Mouse (Mus musculus): Measurements from ENCODE around the gene Ccpg1os. TPM values are rescaled to one million over a fixed set of nuclear protein-coding genes. Genes with fewer than 3 reads are reported as not detected.
A peak's percentile ranks its signal among the peaks of the same experiment; 100 is the strongest.

Ccpg1os gene
- total and polyA plus RNA-seq, 3 experiments: 2.3 to 4.6 TPM; not detected in 1

DNA sequence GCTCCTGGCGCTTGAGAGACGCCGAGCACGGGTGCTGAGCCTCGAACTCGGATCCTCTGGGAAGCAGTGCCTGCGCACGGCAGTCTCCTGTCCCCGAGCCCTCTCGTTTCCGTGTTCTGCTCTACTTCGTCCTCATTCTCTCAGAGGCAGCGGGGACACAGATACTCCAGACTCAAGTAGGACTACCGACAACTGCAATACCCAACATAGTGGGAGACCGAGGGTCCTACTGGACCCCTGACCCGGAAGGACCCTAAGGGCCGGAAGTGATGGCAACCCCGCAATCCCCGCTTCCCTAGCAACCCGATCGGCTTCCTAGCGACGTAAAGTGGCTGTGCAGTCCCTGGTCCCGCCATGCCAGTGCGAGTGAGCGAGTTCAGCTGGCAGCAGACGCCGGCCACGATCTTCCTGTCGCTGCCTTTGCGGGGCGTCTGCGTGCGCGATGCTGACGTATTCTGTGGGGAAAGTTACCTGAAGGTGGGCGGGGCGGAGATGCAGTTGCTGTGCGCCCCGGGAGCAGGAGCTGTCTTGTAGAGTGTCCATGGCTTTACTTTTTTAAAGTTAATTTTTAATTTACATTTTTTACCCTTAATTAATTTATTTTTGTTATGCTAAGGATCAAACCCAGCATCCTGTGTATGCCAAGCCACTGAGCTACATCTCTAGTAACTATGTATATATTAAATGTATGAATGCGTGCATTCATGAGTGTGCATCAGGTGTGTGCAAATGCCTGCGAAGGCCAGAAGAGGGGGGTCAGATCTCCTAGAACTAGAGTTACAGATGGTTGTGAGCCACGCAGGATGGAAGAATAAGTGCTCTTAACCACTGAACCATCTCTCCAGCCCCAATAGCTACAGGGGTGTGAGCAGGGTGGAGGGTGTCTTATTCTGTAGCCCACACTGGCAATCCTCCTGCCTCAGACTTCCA lies 26.4 kb downstream of the Ccpg1os start, which contains the start of the genes Dyx1c1 and Gm44503 (continued):
- TF ChIP-seq ZMIZ1 (IDR thresholded peaks at IDR 0.05; ENCODE audit: low read depth, low read length): no peak
- peak; percentile 72 for TF ChIP-seq TBP (IDR thresholded peaks at IDR 0.05; ENCODE audit: low read depth, low read length)
- TF ChIP-seq HCFC1 (IDR thresholded peaks at IDR 0.05; ENCODE audit: low read depth, low read length): peak; percentile 88
- TF ChIP-seq BHLHE40 (IDR thresholded peaks at IDR 0.05; ENCODE audit: borderline replicate concordance, low read depth, low read length): no peak
- no peak for TF ChIP-seq E2F4 (IDR thresholded peaks at IDR 0.05; ENCODE audit: borderline replicate concordance, low read depth, low read length)
- TF ChIP-seq POLR2A (IDR thresholded peaks at IDR 0.05; ENCODE audit: control insufficient read depth in 1 of 2, insufficient read depth in 1 of 2, low read depth in 1 of 2, low read length in 2 of 2, poor library complexity in 1 of 2): peak; percentile 47 to 77; a peak in 3 of 4 replicates
- TF ChIP-seq ZNF384 (IDR thresholded peaks at IDR 0.05; ENCODE audit: low read depth, low read length): no peak
- TF ChIP-seq POLR2AphosphoS5 (IDR thresholded peaks at IDR 0.05; ENCODE audit: borderline replicate concordance, low read depth, low read length): no peak
- no peak for TF ChIP-seq ZC3H11A (IDR thresholded peaks at IDR 0.05; ENCODE audit: low read depth, low read length)
- TF ChIP-seq KAT2A (conservative IDR thresholded peaks at IDR 0.05; ENCODE audit: low read depth, low read length): no peak; the same call in 1 of the 2 replicates
- no peak for TF ChIP-seq MAZ (IDR thresholded peaks at IDR 0.05; ENCODE audit: low read depth, low read length)

DNA sequence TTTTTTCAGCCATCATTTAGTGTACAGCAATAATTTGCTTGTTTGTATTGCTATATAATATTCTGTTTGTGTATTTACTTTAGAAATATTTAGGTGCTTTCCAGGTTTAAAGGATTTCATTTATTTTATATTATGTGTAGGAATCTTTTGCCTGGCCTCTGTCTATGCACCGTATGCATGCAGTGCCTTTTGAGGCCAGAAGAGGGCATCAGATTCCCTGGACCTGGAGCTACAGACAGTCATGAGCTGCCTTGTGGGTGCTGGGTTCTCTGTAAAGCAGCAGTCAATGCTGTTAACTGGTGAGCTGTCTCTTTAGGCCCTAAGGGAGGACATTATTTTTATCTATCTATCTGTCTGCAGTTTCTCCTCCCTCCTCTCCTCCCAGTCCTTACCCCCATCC lies 29.6 kb downstream of the Ccpg1os start:
- H3K9me3 ChIP-seq (replicated peaks; ENCODE audit: insufficient read depth, low read length): no peaks in the 10 kb centered on the region
- no peaks in the 10 kb centered on the region; the same call in 1 of the 2 replicates for H3K79me2 ChIP-seq (ENCODE audit: control insufficient read depth, insufficient read depth, low read length, poor library complexity)
- H3K9ac ChIP-seq (ENCODE audit: control insufficient read depth, low read depth, low read length, poor library complexity, severe bottlenecking): no peak overlapping the region; the same call in 1 of the 2 replicates
- peak; percentile 82 for DNase-seq (ENCODE audit: low read depth, low spot score)
- H3K36me3 ChIP-seq (ENCODE audit: control insufficient read depth in 1 of 2, insufficient read depth in 2 of 2, low read length in 2 of 2): peaks cover 0 to 4% of the 10 kb centered on the region in 2 experiments; a peak in 2 of 4 replicates
- no peak overlapping the region for H3K27ac ChIP-seq (ENCODE audit: control insufficient read depth, low read depth, low read length)
- TF ChIP-seq CTCF (IDR thresholded peaks at IDR 0.05 in 2 of 3, conservative IDR thresholded peaks at IDR 0.05 in 1 of 3; ENCODE audit: control insufficient read depth in 1 of 3, insufficient read depth in 1 of 3, low read depth in 2 of 3, low read length in 3 of 3, poor library complexity in 1 of 3, severe bottlenecking in 1 of 3) (peak; percentile 76 to 84 (median 81)), ZC3H11A (IDR thresholded peaks at IDR 0.05; ENCODE audit: low read depth, low read length) (0 out of 2 replicates have a peak, but pooled peaks have one; percentile 45), POLR2A (IDR thresholded peaks at IDR 0.05; ENCODE audit: control insufficient read depth in 1 of 2, insufficient read depth in 1 of 2, low read depth in 1 of 2, low read length in 2 of 2, poor library complexity in 1 of 2) (no peak), NRF1 (IDR thresholded peaks at IDR 0.05; ENCODE audit: insufficient read depth, low read depth, low read length, poor library complexity, severe bottlenecking) (no peak), TBP (IDR thresholded peaks at IDR 0.05; ENCODE audit: low read depth, low read length) (no peak), GABPA (IDR thresholded peaks at IDR 0.05; ENCODE audit: low read depth, low read length) (no peak), RAD21 (IDR thresholded peaks at IDR 0.05; ENCODE audit: low read depth, low read length) (peak; percentile 57), NELFE (IDR thresholded peaks at IDR 0.05; ENCODE audit: low read depth, low read length) (no peak), SMC3 (IDR thresholded peaks at IDR 0.05; ENCODE audit: low read depth, low read length) (peak; percentile 81), ELF1 (IDR thresholded peaks at IDR 0.05; ENCODE audit: low read depth, low read length) (no peak), MAX (IDR thresholded peaks at IDR 0.05; ENCODE audit: low read length) (no peak), KAT2A (conservative IDR thresholded peaks at IDR 0.05; ENCODE audit: low read depth, low read length) (no peak), ETS1 (IDR thresholded peaks at IDR 0.05; ENCODE audit: low read depth, low read length) (no peak)
- H3K27me3 ChIP-seq (ENCODE audit: control insufficient read depth in 1 of 2, insufficient read depth in 2 of 2, low read length in 2 of 2): peaks cover 2 to 3% of the 10 kb centered on the region in 2 experiments; a peak in 1 of 4 replicates
- no peak overlapping the region for H3K4me3 ChIP-seq (ENCODE audit: control insufficient read depth in 1 of 2, insufficient read depth in 1 of 2, low read depth in 2 of 2, low read length in 2 of 2)
- no peaks in the 10 kb centered on the region; a peak in 1 of 4 replicates for H3K4me1 ChIP-seq (ENCODE audit: control insufficient read depth in 1 of 2, insufficient read depth in 2 of 2, low read length in 2 of 2)

All from MEL (cell line).